Mouse (Mus musculus): ENCODE data around the gene Dhdh.
"Not testable (repeated sequence)": the region's sequence is repeated elsewhere in the genome, so short reads cannot be mapped to it uniquely, and the experiment has no call there.

Gene Dhdh

DNA sequence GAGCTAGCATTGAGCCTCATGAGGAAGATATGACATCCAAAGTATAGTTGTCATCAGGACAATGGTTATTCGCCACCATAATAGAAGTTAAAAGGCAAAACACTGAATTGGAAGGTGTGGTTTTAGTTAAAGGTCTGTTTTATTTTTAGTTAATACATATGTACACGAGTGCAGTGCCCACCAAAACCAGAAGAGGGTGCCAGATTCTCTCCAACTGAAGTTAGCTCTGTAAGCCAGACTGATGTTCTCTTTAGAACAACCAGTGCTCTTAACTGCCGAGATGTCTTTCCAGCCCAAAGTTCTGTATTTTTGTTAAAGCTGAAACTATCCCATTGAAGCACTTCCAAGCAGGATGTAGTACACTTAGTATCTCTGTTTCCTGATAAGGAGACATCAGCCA lies 17.7 kb downstream of the Dhdh start:
- DNase-seq = peak; percentile 63

GRCm38 (mm10) chr7:45467090-45467670 lies 21.4 kb downstream of the Dhdh start:
- no peak for DNase-seq

DNA sequence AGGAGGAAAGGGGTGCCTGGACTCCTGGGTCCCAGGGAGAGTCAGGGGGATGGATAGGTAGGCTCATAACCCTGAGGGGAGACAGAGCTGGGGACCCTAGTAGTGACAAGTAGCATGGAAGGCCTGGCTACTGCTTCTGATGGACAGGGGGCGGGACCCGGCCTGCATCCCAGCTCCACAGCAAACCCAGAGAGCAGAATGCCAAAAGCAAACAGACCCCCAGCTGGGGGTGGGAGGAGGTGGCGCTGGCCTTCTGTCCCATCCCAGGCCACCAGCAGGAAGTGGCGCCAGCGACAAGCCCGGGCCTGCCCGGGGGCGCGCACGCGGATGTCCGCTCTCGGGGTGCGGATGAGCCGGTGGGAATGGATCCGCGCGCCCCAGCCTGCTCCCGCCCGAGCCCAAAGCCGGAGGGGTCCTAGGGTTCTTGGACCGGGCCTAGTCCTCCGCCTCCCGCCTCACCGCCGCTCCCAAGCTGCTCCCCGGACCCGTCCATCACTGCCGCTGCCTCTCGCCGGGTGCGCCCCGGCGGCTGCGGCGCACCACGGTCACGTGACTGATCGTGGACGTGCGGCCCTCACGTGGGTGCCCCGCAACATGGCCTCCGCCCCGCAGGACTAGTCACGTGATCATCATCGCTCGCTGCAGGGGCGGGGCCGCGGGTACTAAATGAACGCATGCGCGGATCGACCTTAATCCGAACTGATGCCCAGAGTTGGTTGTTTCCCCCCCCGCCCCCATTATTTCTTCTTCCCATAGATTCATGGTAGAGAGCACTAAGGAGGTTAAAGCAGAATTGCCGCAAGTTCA lies 22.1 kb downstream of the Dhdh start, which contains the start of gene Bax:
Bax (minus strand) TSS at position 616 of the 807 bp plus-strand sequence.
- peak; percentile 94 for DNase-seq

GRCm38 (mm10) chr7:45465549-45465948 lies 23.1 kb downstream of the Dhdh start:
- DNase-seq = peak; percentile 59

- no peak for DNase-seq
Observed at GRCm38 (mm10) chr7:45465112-45465511, 23.5 kb downstream of the Dhdh start.

DNA sequence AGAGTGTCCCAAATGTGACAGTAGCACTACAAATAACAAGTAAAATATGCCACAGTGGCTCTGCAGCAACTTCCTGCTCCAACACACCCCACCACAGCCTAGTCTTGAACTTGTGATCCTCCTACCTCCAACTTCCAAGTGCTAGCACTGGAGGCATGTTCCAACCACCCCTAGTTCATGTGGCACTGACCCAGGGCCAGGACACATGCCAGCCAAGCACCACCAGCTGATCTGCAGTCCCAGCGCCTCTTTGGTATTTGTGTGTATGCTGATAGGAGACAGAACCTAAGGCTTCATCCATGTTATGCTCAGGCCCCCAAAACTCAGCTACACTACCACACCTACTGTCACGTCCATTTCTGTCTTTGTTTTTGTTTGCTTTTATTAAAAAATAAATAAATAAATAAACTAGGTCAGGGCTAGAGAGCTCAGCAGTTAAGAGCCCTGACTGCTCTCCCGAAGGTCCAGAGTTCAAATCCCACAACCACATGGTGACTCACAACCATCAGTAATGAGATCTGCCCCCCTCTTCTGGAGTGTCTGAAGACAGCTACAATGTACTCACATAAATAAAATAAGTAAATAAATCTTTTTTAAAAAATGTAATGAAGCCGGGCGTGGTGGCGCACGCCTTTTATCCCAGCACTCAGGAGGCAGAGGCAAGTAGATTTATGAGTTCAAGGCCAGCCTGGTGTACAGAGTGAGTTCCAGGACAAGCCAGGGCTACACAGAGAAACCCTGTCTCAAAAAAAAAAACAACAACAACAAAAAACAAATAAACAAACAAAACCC lies 24.4 kb downstream of the Dhdh start:
- DNase-seq = no peak

DNA sequence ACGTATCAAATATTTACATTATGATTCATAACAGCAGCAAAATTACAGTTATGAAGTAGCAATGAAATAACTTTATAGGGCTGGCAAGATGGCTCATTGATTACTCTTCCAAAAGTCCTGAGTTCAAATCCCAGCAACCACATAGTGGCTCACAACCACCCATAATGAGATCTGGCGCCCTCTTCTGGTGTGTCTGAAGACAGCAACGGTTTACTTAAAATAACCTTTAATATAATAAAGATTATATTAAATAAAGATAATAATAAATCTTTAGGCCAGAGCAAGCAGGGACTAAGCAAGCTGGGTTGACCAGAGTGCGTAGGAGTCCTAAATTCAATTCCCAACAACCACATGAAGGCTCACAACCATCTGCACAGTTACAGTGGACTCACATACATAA lies 25.7 kb downstream of the Dhdh start:
- not testable (repeated sequence) for DNase-seq

DNA sequence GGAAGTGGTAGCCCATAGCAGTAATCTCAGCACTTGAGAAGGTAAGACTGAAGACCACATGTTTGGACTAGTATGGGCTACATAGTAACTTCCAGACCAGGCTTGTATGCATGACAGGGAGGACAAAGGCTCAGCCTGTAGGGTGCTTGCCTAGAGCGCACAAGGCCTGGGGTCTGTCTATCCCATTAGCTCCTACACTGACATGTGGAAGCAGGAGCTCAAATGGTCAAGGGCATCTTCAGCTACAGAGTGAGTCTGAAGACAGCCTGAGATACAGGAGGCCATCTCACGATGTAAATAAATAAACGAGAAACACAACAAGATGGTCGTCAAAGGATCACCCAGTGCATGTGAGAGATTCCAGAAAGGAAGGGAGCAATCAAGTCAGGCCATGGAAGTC lies 26.3 kb downstream of the Dhdh start:
- no peak for DNase-seq

GRCm38 (mm10) chr7:45461781-45462180 lies 26.8 kb downstream of the Dhdh start:
- no peak for DNase-seq

DNA sequence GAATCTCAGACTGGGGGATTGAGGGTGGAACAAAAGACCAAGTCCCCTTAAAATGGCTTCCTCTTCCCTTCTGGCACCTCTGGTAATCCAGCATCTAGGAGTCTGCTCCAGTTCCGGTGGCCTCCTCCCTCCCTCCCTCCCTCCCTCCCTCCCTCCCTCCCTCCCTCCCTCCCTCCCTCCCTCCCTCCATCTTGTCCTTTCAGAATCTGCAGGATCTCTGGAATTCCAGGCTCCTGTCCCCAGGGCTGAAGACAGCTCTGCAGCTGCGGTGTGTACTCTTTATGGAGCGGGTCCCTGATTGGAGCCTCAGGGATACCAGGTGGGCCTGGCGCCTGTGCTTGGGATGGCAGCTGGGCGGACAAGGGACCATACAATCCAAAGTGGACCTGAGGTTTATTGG lies 27.3 kb downstream of the Dhdh start:
- no peak for DNase-seq

DNA sequence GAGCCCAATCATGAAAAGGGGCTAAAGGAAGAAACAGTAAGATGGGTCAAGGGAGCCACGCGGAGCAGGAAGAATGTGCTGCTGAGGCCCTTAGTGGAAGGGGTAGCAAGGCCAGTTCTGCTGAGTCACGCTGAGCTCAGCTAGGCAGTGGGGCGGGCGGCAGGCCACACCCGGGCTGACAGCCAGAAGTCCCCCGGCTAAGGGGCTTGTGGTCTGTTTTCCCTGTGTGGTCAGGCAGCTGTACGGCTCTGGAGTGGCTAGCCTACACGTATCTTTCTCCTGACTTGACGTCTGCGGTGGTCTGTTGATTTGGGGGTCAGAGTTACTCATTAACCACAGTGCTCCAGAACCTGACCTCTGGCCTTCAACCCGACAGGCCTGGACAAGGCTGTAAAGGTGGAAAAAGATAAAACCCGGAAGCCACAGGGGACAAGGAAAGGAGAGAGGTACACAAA lies 27.7 kb downstream of the Dhdh start:
- peak; percentile 83 for DNase-seq

DNA sequence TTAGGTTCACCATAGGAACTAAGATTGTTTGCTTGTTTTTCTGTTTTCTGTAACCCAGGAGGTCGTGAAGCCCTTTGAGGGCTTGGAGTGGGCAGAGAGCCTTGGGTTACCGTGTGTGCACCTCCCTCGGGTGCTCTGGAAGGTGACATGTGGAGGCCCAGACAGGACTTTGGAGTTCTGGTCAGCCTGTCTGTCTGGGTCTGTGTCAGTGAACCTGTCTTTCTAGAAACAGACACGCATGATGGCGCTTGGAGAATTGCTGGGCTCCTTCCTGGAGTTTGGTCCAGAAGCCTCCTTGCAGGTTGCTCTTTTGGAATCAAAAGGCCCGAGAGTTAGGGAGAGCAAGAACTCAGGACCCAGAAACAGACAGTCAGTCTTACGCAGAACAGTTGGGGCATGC lies 28.2 kb downstream of the Dhdh start:
- DNase-seq = peak; percentile 84

- peak; percentile 99 for DNase-seq
Observed at GRCm38 (mm10) chr7:45459564-45460140, 29.0 kb downstream of the Dhdh start, which contains the start of gene Ftl1. Gene Ftl1, minus strand, starts transcription at chr7:45459884.

DNA sequence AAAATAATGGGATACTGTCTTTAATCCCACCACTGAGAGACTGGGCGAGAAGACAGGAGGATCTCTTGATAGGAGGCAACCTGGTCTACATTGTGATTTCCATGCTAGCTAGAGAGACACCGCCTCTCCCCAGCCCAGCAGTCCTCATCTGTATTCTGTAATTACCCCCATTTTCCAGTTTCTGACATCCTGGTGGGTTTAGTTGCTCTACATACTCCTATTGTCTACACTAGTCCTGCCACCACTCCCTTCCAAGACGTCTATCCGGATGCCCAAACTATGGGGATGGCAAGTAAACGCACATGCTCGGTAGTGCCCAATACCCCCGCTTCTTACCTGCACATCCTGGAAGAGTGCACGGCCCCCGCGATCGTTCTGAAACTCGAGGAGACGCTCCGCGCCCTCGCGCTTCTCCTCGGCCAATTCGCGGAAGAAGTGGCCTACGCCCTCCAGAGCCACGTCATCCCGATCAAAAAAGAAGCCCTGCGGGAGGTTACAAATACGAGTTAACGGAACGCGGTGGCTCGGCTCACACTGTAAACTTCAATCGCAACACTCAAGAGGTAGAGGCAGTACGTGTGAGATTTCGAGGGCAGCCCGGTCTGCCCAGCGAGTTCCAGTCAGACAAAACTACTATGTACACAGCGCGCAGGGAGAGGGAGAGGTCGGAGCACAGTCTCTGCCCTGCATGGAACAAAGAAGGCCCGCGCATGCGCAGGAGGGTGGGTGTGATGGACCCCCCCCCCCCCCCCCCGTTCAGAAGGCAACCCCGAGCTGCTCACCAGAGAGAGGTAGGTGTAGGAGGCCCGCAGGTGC lies 29.6 kb downstream of the Dhdh start:
- peak; percentile 61 for DNase-seq

DNA sequence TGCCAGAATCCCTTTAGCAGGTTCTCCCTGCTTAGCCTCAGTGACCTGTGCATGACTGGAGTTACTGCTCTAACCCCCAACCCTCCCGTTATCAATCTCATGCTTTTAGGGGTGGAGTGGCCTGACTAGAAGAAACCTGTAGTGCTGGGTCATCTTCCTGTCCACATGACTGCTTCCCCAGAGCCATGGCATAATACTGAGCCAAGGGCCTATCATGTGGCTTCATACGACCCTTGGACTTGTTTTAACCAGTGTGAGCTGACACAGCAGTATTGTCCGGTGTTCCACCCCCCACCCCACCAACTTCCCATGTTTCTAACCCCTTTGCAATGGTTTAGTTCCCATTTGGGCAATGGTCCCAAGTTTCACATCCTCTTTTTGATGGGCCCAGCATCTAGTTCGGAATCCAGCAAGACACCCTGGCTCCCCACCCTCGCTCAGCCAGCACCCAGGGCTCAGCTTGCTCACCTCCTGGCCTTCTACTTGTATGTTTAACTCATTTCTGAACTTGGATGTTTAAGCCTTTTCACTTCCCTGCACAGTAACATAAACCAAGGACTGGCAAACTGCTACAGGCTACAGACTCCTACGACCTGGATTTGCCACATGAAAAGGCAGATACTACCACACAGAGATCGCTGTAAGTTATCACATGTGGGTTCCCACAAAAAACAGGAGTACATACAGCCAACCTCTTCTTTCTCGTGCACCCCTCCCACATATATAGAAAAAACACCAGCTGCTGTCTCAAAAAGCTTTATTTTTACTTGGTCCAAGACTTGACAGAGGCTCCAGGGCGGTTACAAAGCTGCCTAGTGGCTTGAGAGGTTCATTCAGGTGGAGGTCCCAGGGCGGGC lies 31.2 kb downstream of the Dhdh start:
- DNase-seq = peak; percentile 85

DNA sequence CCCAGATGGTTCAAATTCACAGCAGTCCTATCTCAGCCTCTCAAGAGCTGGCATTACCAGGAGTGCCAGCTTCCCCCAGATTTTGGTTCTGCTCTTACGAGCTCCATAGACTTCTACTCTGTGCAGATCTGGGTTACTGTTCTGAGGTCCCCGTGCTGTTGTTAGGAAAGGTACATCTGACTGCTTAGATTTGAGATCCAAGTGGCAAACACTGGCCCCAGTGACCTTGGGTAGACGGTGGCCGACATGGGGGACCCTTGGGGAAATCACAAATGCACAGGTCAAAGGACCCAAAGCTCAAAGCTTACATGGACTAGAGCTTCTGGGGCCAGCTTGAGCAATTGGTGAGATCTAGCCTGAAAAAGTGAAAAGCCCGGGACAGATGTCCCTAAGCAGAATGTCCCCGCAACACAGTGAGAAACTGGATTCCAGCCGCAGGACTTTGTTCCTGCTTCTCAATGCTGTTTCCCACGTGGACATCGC lies 31.8 kb downstream of the Dhdh start:
- no peak for DNase-seq

- no peak for DNase-seq
Observed at GRCm38 (mm10) chr7:45455932-45456696, 32.5 kb downstream of the Dhdh start.

- DNase-seq = no peak
Observed at GRCm38 (mm10) chr7:45454971-45455370, 33.6 kb downstream of the Dhdh start.

GRCm38 (mm10) chr7:45451344-45451982 lies 37.1 kb downstream of the Dhdh start:
- DNase-seq = peak; percentile 68

DNA sequence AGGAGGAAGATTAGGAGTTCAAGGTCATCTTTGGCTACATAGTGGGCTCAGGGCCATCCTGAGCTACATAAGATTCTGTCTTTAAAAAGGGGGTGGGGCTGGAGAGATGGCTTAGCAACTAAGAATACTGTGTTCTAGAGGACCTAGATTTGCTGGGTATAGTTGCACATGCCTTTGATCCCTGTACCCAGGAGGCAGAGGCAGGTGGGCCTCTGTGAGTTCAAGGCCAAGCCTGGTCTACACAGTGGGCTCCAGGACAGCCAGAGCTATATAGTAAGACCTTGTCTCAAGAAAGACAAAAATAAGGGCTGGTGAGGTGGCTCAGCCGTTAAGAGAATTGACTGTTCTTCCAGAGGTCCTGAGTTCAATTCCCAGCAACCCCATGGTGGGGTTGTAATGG lies 38.6 kb downstream of the Dhdh start:
- DNase-seq = no peak
